Mouse (Mus musculus) layer of hippocampus, adult 9-11 months (tissue): ENCODE measurements at regions not wholly inside any gene's neighbourhood (a gene's known extent, or its start where the extent isn't known, plus 50 kb on each side); places are given as distances from the start of the nearest gene placed in this dataset.
"Not testable (repeated sequence)": the region's sequence is repeated elsewhere in the genome, so short reads cannot be mapped to it uniquely, and the experiment has no call there.

Experiments
- DNase-seq: peaks from one replicate; pipeline ENCODE4 v3.0.0; 2022

DNA sequence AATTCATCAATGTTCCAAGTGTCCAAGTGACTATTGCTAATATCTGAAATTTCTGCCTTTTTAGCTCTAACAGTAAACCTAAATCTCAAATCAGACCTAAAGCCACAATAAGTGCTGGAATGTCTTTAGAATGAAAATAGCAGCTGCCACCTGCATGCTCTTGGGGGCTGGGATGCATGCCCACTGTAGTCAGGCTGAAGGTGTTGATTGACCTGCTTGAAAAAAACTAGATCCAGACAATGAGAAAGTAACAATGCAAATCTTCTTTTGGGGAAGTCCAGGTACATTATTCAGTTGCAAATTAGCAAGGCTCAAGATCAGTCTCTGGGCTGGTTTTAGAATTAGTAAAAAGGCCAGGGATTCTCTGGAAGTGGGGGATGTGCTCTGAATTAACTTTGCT lies 1759.9 kb upstream of the Slc39a10 start:
- not testable (repeated sequence) for DNase-seq

DNA sequence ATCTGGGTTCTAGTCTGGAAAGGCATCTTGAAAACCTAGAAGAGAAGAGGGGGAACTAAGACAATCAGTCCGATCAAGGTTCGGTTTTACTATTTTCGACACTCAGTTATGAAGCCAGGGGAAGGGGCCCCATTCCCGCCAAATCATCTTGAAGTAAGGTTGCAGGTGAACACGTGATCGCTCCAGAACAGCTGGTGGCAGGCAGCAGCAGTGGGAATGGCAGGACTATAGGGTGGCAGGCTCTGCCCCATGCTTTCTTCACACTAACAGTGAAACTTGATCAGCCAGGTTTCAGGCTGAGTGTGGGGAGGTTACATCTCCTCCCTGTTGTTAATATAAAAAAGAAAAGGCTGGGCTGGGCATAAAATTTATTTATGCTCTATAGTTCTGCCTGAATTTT lies 1758.7 kb upstream of the Slc39a10 start:
- no peak for DNase-seq

DNA sequence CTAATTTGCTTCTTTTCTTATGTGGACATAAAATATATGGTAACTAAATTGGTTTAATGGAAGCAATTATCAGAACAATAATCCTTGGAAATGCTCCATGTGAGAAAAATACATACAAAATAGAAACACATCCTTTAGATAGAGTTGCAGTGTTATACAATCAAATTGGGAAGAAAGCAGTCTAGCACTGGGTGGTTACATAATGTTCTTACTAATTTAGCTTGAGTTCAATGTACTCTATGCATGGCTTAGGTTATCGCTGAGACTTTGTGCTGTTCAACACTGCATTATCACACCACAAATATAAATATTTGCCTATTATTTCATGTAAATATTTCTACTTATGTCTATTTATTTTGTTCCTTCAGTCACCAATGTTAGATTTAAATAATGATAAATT lies 1724.5 kb upstream of the Slc39a10 start:
- no peak for DNase-seq

DNA sequence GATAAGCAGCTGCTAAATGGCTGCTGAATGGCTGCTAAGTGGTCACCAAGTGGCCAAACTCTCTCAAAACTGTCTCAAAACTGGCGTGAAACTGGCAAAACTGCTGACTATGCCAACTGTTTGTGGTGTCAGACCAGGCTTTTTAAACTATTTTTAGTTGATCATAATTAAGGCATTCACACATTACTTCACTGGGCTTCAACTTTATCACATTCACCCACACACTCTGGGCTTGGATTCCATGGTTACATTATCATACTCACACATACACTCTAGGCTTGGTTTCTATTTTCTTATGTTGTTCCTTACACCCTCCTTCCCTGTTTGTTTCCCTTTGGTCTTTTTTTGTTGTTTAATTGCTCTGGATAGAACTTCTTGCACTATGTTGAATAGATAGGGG lies 1716.4 kb upstream of the Slc39a10 start:
- DNase-seq = peak; percentile 61
